Mouse (Mus musculus): ENCODE data around the gene Htra1.
A peak's percentile ranks its signal among the peaks of the same experiment; 100 is the strongest.

Gene Htra1

DNA sequence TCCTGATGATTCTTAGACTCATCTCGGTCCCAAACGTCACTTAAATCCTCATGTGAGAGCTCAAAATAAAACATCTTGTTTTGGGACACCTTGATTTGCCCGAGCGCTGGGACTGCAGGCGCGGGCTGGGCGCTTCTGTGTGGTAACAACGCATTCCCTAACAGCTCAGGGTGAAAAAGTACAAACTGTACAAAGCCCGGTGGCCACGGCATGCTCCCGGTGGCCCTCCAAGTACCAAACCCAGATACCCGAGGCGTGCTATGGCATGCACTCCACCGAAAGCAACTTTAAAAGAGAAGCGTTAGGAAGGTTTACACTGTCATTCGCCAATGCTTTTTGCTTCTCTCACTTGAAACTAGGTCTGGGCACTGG, 504 bp upstream of the Htra1 start:
- no peak for DNase-seq (ENCODE audit: low spot score)

DNA sequence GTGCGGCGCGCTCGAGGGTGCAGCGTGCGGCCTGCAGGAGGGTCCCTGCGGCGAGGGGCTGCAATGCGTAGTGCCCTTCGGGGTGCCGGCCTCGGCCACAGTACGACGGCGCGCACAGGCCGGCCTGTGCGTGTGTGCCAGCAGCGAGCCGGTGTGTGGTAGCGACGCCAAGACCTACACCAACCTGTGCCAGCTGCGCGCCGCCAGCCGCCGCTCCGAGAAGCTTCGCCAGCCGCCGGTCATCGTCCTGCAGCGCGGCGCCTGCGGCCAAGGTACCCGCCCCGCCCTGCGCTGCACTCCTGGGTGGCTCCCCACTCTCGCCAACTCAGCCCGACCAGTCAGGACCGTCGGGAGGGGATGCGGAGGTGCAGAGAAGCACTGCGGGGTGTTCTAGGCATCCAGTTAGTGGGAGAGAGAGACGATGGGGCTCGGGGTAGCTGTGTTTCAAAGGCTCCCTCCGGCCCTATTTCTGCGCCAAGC, 601 bp downstream of the Htra1 start:
- no peak for DNase-seq (ENCODE audit: low spot score)

DNA sequence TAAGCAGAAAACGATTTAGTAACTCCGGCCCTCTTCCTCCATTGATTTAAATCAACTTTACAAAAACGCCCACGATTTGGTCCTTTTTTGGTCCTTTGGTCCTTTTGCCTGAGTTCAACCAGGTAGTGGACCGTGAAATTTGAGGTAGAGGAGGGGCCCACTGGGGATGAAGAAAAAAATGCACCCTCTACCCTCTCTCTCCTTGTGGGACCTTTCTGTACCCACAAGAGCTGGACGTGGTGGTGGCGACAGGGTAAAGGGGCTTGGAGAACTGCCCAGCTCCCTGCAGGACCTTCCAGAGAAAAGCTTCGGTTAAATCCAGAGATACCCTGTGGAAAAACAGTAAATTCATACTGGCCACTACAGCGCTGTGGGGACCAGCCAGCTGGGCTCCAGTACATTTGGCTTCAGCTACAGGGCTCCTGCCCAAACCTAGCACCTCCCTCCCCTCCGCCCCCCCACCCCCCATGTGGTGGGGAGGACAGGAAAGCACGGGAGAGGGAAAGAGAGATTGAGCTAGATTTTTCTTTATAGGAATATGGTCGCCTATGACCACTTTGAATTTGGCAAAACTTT, 1.4 kb downstream of the Htra1 start:
- DNase-seq (ENCODE audit: low spot score) = no peak

DNA sequence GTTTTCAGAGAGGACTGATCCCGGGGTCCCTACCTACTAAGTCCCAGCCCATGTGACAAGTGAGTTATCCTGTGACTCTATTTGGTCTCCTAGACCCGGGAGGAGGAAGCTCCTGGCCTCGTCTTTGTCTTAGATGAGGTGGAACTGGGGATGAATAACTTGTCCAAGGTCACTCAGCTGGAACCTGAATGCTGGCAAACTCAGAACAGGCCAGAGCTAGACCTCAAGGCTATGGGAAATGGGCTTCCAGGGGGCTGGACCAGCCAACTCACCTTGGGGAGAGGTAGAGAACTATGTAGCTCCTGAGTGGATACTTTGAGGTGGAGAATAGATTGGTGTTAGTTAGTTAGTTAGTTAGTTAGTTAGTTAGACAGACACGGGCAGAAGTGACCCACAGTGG, 2.1 kb downstream of the Htra1 start:
- DNase-seq (ENCODE audit: low spot score) = no peak

DNA sequence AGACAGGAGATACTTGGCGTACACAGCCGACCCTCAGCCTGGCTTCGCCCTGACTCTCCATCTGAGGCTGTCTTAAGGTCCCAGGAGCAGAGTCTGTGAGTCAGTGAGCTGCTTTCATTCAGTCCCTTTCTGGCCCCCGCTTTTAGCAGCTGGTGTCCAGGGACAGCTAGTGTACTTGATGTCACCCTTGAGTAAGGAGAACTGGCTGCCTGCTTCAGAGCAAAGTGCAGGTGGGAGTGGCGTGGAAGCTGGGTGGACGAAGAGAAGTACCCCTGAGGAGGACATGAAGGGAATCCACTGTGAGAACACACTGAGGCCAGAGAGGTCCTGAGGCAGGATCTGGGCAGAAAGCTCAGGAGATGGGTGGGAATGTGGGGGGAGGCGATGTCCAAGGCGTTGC, 3.0 kb downstream of the Htra1 start:
- no peak for DNase-seq (ENCODE audit: low spot score)

DNA sequence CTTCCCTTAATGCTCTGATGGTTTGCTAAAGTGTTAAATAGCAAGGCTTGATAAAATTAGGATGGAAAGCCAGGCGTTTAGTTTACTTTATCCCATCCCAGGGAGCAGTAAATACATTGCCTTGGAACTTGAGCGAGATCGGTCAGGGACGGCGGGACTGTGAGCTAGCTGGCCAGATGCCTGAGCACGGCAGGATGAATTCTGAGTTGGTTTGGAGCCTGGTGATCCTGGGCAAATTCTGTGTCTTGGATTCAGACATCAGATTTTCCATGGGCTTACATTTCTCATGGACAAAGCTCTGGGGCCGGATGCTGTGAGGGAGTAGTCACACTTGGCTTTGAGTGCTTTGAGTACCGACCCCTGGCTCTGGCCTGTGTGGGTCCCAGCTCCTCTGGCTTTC, 4.8 kb downstream of the Htra1 start:
- DNase-seq (ENCODE audit: low spot score) = no peak

DNA sequence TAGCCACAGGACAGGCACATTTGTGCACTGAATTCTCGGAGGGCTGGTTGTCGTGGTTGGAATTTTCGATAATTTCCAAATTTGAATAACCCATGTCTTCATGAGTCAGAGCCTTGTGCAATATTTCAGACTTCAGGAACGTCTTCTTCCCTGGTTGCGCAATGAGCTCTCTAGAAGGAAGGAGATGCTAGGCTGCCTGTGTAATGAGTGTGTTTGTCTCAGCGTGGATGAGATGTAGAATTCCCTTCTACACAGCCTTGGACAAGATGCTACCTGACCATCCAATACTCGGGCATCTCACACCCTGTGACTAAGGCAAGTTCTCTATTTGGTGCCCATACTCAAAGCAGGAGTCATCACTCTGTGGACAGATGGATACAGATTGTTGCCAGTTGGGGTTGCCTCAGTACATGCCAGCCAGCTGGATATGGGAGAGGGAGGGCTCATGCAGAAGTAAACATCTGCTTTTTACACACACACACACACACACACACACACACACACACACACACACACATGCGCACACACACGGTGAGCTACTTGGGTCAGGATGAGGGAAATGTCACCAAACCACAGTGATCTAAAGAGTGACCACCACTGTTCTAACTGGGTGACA, 7.5 kb downstream of the Htra1 start:
- DNase-seq (ENCODE audit: low spot score) = no peak

DNA sequence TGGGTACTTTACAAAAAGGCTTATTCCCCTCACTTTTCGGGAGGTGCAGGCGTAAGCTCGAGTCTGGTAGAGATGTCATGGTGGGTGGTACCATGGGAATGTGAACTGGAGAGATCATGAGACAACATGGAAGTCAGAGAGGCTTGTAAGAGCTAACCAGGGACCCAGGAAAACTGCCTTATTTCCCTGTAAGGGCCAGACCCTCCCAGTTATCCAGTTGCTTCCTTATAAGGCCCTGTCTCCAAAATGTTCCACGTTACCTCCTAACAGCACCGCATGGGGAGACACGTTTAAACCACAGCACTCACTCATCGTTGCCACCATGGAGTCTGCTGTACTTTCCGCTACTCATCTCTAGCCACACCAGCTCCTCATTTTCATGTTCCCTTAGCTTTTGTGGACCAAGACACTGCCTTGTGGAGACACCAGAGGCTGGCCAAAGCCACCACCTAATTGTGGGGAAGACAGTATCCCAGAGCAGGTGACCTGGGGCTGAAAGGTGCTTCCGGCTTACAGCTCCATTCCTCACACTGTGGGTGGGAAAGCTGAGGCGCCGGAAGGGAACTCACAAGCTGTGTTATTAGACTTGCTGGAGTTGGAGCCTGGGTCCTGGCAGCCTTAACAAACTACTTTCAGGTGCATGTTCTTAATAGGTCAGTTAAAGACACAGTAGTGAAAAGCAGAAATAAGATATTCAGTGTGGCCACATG, 9.0 kb downstream of the Htra1 start:
- DNase-seq (ENCODE audit: low spot score) = no peak

DNA sequence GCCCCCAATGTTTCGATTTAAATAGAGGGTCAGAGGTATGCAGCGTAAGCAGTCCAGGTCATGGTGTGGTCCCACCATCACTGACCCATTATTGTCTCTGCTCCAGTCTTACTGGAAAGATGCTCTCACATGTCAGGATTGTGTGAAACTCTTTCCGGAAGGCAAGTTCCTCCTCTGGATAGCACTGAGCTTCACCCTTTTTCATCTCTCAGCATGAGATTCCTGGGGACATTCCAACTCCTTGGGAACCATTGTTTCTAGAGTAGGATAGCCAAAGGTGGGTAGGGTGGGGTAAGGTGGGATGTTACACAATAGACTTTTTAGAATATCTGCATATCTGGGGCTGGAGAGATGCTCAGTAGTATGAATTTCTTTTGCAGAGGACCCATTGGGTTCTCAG, 9.8 kb downstream of the Htra1 start:
- no peak for DNase-seq (ENCODE audit: low spot score)

DNA sequence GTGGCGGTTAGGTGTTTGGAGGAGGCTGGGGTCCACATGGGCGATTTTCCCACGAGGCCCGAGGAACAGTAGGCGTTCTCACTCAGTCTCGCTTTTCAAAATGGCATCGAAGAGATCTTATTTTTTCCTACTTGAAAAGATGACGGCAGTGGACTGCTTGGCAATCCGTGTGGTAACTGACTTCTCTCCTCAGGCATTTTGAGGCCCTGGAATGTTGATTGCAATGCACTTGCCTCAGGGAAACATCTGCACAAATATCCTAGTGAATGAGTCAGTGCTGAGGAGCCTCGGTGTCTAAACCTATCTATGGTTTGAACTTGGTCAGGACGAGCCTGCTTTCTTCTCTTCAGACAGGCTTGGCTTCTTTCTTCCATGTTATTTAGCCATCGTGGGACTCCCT, 10.4 kb downstream of the Htra1 start:
- DNase-seq (ENCODE audit: low spot score) = no peak

DNA sequence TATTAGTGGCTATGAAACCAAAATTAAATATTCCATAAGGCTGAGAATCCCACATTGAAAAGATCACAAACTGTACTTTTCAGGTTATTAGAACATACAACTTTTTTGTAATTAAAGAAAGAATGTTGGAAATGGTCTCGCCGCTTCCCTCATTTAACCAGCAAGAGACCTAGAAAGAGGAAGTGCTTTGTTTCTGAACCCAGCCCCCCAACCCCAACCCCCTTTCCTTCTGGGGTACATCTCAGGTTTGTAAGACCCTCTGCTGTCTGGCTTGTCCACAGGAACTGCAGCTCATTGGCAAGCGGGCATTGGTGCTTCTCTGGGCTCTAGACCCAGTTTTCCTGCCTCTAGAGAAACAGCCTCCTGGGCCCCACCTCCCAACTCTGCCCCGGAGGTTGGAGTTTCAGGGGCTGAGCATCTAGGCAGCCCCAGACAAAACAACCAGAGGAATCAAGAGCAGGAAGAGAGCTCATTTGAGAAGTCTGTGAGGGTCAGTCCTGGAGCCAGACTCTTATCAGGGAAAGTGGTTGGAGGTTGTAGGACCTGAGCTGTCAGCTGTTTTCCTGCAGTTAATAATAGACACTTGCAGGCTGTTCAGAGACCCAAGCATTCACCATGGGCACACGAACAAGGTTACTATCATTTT, 12.8 kb downstream of the Htra1 start:
- DNase-seq (ENCODE audit: low spot score) = no peak

DNA sequence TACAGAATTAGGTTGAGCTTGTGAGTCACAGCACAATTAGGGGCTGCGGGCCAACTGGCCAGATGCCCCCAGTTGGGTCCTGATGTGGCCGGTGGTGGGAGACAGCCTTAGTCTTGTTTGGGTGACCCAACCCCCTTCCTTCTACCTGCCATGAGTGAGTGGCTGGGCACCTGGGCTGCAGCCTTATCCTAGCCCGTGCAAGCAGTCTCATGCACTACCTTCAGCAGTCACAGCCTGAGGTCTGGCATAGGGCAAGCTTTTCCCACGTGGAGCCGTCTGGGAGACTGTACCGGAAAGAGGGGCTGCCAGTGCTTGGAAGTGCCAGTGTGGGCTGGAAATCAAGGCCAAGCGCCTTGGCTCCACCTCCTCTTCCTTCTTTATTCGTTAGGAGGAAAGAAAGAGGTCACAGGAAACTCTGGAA, 13.4 kb downstream of the Htra1 start:
- DNase-seq (ENCODE audit: low spot score) = no peak

DNA sequence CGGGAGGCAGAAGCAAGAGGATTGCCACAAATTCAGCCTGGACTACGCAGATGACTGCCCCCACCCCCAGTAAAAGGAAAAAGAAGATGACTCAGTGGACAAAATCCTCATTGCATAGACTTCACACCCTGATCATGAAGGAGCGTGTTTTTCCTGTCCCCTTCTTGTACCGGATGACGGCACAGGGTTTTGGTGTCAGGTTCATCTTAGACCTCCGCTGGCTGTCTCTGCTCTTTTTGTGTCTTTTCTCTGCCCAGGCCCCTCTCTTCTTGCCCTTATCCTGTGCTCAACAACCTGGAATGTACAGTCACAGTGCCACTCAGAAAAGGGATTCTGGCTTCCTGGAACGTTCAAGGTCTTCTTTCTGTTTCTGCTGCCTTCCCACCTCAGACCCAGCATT, 14.6 kb downstream of the Htra1 start:
- DNase-seq (ENCODE audit: low spot score) = no peak

DNA sequence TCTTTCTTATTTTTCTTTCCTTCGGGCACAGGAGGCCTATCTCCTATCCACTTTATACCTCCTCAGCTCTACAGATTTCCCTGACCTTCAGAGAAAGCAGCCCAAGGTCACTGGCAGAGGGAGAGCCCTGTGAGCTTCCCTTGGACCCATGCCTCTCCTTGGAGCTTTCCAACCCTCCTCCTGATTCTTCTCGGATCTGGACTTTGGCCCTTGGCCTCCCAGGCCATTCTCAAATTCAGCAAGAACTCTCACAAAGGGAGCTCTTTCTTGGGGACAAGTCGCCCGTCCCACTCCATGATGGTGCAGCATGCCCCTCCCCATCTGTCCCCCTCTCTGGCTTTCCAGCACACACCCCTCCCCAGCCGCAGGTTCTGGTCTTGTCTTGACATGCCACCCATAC, 15.1 kb downstream of the Htra1 start:
- peak; percentile 59 for DNase-seq (ENCODE audit: low spot score)

DNA sequence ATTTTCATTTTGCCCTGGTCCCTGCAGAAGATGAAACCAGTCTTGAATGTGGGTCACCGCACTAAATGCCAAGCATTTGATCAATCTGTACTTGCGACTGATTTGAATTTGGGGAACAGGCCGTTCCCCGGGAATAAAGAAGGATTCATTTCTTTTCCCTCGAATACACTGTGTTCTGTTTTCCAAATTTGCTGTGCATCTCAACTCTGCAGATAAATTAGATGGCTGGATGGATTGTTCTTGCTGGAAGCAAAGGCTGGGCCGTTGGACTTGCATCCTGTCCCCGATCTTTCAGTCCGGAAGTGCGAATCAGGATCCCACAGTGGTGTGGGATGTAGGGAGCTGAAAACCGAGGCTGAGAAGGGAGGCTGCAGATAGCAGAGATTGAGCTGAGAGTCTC, 17.5 kb downstream of the Htra1 start:
- no peak for DNase-seq (ENCODE audit: low spot score)

DNA sequence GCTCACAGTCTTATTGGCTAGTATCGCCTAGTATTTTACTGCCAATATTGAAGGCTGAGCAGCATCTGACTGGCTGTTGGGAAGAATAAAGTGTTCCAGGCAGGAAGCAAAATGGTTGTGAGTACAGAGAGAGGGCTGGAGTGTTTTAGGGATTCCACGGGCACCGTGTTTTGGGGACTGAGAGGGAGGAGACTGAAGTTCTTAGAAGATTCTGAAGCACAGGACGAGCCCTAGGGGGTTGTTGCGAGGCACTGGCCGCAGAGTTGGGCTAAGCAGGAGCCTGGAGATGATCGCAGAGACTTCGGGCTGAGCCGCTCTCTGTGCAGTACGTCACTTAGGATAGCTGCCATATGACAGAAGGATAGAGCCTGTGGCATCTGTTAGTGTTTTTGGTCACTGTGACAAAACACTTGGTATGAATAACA, 18.3 kb downstream of the Htra1 start:
- no peak for DNase-seq (ENCODE audit: low spot score)

DNA sequence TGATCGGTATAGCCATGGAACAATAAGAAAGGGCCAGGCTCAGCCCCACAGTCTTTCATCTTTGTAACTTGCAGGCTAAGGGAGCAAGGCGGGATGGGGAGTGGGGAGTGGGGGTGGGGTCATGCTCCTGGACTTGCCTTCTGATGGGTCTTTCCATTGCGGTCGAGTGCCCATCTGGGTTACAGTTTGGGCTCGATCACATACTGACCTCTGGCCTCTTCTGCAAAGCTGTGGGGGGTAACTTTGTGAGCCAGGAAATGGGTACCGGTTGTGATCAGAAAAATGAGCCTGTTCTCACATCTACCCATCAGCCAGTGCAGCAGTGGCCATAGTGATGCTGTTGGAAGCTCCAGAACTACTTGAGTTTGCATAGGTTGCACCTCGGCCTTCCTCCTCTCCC, 22.6 kb downstream of the Htra1 start:
- no peak for DNase-seq (ENCODE audit: low spot score)

DNA sequence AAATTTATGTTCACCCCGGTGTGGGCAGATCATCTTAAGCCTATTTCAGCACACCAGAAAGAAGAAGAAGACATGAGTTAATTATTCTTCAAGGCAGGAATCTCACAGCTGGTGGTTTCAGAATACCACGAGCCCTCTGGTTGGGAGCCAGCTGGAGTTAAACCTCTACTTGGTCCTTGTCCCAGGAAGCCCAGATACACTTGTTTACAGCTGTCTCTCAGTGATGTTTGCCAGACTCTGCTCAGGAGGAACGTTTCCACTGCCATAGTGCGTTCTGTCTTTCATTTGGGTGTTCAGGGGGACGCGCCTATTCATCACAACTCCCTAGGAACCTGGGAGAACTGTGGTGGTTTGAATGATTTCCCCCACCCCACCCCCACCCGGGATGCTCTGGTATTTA, 24.0 kb downstream of the Htra1 start:
- peak; percentile 64 for DNase-seq (ENCODE audit: low spot score)

DNA sequence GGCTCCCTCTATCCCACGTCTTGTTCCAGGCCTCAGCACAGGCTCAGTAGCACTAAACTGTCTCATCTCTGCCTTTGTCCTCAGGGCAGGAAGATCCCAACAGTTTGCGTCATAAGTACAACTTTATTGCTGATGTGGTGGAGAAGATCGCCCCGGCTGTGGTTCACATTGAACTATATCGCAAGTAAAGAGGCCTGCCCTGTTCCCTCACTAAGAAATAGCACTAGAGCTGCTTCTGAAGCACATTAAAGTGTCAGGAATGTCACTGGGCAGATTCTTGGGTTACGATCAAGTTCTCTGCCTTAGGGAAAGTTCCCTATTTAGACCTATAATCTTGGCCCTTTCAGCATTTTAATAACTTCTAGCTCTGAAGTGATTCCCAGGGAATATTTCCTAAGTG, 25.5 kb downstream of the Htra1 start:
- DNase-seq (ENCODE audit: low spot score) = no peak

DNA sequence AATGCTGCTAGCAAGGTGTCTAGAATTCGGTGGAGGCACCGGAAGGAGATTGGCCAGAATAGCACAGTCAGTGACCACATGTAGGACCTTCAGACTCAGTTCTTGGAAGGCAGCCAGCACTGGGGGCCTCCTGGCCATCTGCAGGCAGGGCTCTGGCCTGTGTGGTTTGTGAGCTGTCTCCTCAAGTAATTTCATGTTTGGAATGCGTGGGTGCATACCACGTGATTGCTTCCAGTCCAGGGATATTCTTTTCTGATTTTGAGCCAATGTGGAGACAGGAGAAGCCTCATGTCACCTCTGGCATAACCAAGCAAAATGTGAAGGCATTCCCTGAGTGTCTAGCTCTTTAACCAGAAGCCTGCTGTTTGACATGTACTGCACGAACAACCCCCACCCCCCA, 28.8 kb downstream of the Htra1 start:
- DNase-seq (ENCODE audit: low spot score) = peak; percentile 63

DNA sequence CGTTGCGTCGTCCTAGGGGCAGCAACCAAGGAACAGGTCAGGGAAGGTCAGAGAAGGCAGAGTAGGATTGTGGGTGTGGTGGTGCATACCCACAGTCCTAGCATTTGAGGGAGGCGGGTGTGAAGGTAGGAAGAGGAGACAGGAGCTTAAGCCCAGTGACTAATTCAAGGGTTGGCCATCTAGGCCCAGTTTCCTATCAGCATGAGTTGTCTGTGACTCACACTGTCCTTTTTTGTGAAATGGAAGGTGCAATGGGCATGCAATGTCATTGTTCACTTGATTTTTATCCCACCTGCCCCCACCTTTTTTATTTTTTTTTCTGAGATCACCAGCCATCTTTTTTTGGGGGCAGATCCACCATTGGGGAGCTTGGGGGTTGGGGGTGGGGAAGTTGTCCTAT, 29.5 kb downstream of the Htra1 start:
- no peak for DNase-seq (ENCODE audit: low spot score)

DNA sequence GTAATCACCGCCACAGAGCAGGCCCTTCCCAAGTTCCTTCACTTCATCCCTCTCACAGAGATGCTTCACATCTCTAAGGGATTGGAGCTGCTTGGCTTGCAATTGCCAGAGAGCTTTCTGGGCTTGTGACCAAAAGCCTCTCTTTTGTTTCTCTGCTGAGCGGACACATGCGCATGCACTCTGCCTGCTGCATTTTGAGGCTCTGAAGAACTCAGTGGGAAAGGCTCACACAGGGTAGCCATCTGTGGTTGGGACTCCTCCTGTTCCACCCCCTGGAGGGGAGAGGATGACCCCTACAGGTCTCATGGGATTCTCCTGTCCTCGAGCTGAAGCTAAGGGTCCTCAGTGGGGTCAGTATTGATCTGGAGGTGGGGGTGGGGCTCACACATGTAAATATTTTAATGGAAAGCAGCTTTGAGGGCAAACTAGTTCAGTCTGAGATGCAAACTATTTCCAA, 30.0 kb downstream of the Htra1 start:
- peak; percentile 56 for DNase-seq (ENCODE audit: low spot score)

DNA sequence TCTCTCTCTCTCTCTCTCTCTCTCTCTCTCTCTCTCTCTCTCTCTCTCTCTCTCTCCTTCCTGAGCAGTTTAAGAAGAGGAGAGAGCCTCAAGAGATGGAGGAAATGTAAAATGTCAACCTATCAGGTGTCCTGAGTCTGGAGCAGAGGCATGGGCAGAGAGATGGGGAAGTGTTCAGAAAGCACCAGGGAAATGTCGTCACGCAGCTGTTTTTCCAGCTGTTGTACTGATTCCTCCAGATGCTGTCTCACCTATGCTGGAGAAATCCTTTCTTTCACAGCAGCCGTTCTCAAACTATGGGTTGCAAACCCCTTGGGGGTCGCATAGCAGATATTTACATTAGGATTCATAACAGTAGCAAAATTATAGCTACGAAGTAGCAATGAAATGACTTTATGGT, 30.5 kb downstream of the Htra1 start:
- DNase-seq (ENCODE audit: low spot score) = no peak
